Mouse (Mus musculus): Measurements from ENCODE around the gene Slc35b2.

Gene Slc35b2

DNA sequence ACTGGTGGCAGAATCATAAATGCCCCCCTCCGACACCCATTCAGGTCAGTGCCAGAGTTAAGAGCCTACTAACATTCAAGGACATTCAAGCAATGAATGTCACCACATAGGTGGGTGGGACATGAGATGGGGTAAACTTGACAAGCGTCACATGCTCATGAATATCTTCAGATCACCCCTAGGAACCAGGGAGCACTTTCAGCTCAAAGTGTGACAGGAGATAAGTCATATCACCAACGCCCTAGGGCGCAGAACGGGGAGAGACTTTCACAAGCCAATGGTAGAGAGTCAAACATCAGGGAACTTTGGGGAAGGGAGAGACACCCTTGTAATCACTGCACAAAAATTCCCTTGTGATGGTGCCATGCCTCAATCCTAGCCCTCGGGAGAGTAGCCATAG lies 18.5 kb downstream of the Slc35b2 start:
- no peak for TF ChIP-seq GATA4 (IDR thresholded peaks at IDR 0.05; ENCODE audit: insufficient replicate concordance, low read length)

DNA sequence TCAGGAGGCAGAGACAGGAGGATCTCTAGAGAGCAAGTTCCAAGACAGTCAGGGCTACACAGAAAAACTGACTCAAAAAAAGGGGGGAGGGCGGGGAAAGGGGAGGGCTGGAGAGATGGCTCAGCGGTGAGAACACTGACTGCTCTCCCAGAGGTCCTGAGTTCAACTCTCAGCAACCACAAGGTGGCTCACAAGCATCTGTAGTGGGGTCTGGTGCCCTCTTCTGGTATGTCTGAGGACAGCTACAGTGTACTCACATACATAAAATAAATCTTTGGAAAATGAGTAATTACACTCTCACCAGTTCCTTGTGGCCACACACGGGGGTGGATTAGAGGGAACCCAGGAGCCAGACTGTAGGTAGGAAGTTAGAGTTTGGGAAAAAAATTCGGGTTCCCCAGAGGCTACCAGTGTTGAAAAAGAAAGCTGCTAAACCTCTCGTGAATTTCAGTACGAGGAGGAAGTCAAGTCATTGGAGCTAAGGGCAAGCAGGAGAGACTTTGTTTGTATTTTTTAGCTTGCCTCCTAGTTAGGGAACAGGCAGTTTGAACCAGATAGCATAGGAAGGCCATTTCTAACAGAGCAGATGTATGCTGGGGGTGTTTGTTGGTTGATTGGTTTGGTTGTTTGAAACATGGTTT lies 19.2 kb downstream of the Slc35b2 start:
- no peak for TF ChIP-seq GATA4 (IDR thresholded peaks at IDR 0.05; ENCODE audit: insufficient replicate concordance, low read length)

DNA sequence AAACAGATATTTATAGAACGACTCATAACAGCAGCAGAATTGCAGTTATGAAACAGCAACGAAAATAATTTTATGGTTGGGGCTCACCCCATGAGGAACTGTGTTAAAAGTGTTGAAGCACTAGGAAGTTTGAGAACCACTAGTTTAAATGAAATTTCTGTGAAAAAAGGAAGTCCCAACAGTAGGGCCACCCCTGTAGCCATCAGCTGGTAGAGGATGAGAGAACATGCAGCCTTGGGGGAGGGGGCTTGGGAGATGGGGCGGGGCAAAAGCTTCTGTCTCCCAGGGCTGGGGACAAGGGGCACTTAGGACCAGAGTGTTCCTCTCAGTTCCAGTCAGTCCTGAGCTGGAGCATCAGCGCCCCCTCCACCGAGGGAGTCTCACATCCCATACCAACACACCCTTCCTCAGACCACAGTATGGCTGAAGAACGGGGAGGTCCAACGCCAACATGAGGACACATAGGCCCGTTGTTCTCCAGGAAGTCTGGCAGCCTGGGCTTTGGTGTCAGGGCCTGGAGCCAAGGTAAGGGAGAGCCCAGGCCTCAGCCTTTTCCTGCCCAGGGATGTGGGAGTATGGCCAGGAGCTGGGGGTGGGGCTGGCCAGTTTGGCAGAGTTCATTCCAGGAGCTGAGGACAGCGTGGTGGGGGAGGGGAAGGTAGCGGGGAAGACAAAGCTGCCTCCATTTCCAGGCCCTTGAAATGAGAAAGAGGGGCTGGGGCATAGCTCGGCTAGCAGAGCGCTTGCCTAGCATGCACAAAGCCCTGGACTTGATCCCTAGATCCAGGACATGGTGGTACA lies 20.6 kb downstream of the Slc35b2 start:
- no peak; the same call in 1 of the 2 replicates for TF ChIP-seq GATA4 (IDR thresholded peaks at IDR 0.05; ENCODE audit: insufficient replicate concordance, low read length)

DNA sequence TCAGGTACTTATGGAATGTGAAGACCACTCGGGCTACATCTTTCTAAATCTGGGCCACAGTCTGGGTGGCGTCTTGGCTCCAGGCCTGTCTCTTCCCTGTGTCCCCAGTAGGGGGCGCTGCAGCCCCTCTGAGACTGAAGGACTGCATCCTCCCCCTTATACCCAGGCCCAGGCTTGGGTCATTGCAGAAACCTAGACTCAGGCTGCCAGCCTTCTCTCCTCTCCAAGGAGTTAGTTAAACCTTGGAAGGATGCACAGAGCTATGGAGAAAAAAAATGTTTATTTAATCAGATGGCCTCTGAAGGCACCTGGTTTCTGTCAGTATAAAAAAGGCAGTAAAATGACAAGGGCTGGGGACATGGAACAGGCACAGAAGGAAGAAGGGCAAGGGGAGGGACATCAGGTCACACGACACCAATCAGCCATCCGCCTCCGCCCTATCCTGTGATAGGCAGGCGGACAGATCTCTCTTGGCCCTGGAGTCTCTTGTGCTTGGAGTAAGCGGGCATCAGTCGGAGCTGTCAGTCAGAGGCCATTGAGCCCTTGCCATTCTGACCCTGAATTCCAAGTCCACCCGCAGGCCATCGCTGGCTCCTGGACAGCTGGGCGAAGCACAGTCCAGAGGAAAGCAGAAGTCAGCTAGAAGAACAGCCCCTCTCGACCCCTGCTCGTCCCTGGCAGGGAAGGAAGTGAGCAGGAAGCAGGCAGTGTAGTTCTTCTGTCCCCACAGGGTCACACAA lies 21.4 kb downstream of the Slc35b2 start:
- peak; percentile 66; the same call in 1 of the 2 replicates for TF ChIP-seq GATA4 (IDR thresholded peaks at IDR 0.05; ENCODE audit: insufficient replicate concordance, low read length)

DNA sequence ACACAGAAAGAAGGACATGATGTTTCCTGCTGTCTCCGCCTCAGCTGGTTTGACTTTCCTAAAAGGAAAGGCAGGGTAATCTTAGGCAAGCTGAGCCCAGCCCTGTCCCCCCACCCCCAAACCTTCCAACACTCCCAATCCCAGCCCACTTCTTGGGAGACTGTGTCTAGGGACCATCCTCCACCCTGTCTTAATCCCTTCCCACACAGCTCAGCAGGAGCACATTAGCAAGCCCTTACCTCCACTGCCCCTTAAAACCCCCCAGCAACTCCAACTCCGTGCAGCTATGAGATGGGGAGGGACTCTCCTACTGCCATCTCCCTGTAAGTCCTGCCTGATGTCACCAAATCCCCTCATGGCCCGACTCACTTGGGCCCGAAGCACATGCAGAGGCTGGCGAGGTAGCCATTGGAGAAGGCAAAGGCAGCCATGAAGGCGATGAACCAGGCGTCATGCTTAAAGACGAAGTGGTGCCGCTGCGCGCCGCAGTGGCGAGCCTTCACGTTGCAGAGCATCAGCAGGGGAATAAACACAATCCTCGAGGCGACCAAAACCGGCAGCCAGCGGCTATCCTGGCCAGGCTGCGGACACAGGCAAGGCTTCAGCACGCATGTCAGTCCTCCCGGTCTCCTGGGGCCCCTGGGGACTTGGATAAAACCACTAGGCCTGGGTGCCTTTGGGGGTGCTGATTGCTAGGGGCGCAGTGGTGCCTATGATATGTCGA lies 22.2 kb downstream of the Slc35b2 start:
- TF ChIP-seq GATA4 (IDR thresholded peaks at IDR 0.05; ENCODE audit: insufficient replicate concordance, low read length) = no peak

DNA sequence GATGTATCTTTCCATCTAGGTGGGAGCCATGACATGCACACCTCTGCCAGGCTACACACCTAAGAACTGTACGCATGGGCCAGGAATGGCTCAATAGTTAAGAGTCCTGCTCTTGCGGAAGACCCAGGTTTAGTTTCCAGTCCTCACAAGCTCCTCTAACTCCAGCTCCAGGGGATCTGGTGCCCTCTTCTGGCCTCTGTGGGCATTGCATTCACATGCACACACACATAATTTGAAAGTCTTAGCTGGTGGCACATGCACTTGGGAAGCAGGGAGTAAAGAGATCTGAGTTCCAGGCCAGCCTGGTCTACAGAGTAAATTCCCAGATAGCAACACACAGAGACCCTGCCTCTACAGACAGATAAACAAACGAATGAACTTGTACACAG lies 22.8 kb downstream of the Slc35b2 start:
- no peak for TF ChIP-seq GATA4 (IDR thresholded peaks at IDR 0.05; ENCODE audit: insufficient replicate concordance, low read length)

DNA sequence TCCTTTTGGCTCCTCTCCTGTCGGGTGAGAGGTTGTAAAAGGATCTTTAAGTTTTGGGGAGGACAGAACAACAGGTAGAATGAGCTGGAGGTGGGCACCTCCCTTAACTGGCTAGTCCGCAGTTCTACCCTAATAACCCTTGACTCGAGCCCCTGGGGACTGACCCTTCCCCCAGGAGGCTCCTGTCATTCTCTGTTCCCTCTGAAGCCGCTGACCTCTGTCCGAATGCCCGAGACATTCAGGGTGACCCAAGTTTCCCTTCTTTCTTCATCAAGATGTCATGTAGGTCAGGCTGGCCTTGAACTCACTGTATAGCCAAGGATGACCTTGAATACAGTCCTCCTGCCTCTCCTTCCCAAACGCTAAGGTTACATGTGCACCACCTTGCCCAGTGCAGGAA lies 24.7 kb downstream of the Slc35b2 start:
- no peak for TF ChIP-seq GATA4 (IDR thresholded peaks at IDR 0.05; ENCODE audit: insufficient replicate concordance, low read length)

DNA sequence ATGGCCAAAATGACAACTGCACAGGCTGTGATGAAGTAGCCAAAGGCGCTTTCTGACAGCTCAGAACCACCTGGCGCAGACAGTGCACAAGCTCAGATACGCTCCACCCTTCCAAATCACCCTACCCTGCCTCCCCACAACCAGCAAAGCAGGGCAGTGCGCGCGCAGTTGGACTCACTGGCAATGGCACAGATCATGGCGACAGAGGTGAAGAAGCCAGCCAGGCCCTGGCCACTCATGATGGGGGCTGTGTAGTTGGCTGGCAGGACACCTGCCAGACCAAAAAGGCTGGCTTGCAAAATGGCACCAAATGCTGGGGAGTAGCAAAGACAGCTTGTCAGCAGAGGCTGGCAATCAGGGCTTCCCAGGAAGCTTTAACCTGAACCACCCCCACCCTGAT lies 25.6 kb downstream of the Slc35b2 start:
- no peak for TF ChIP-seq GATA4 (IDR thresholded peaks at IDR 0.05; ENCODE audit: insufficient replicate concordance, low read length)

DNA sequence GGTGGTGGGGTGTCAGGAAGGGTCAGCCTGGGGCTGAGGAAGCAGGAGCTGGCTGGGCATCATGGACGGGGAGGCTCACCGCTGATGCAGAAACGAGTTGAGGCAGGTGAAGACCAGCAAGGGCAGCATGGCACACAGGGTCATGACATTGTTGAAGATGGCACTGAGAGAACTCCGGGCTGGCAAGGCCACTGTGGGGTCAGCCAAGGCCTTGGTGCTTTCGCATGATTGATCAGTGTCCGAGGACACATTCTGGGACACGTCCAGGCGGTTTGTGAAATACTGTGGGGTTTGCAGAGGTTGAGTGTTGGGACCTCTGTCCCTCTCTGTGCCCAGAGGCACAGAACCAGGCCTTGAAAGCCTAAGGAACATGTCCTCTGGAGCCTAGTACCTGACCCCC lies 26.2 kb downstream of the Slc35b2 start:
- no peak for TF ChIP-seq GATA4 (IDR thresholded peaks at IDR 0.05; ENCODE audit: insufficient replicate concordance, low read length)

DNA sequence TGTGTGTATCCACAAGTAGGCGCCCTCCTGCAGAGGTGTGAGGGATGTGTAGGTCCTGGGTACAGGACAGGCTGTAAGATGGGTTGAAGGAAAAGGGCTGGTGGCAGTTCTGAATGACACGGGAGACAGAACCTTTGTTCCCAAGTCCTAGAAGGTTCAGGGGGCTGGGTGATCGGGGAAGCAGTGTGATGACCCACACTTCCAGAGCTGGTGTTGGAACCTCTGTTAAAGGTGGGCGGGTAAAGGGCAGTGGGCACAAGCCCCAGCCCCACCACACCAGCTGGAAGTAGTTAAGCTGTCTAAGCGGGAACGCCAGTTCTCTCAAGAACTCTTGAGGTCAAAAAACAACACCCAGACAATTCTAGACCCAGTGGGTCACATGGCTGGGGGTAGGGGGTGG lies 26.7 kb downstream of the Slc35b2 start:
- TF ChIP-seq GATA4 (IDR thresholded peaks at IDR 0.05; ENCODE audit: insufficient replicate concordance, low read length) = no peak

DNA sequence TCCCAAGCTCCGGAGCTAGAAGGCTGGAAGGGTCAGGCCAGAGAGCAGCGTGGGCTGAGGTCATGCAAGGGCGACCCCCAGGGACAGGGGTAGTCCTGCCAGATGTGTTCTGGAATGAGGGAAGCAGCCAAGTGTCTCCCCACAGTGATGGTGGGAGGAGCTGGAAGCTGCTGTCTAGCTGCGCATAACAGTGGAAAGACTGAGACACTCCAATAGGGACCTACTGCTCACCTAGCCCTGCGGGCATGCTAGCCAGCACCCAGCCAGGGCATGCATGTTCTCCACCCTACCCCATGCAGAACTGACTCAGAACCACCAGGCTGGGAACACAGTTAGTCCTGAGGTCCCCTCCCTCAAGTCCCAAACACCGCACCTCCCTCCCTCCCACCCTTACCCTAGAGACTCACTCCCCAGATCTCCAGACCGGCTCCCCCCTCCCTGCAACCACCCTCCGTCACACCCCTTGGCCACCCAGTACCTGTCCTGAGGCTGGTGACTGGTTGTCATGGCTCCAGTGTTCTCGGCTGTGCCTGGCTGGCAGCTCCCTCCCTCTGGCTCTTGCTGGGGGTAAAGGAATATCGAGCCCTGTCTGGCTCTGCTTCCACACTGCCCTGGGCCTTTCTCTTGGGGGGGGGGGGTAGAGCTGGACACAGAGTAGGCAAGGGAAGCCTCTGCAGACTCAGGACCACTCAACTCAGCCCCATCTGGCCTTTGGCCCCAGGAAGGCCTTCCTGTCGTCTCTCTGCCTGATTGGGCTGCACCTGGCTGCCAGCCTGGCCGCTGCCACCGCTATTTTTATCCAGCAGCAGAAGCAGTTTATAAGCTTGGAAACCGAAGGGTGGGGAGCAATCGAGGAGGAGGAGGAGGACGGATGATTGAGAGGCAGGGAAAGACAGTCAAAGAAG lies 28.3 kb downstream of the Slc35b2 start:
- TF ChIP-seq GATA4 (IDR thresholded peaks at IDR 0.05; ENCODE audit: insufficient replicate concordance, low read length) = no peak

DNA sequence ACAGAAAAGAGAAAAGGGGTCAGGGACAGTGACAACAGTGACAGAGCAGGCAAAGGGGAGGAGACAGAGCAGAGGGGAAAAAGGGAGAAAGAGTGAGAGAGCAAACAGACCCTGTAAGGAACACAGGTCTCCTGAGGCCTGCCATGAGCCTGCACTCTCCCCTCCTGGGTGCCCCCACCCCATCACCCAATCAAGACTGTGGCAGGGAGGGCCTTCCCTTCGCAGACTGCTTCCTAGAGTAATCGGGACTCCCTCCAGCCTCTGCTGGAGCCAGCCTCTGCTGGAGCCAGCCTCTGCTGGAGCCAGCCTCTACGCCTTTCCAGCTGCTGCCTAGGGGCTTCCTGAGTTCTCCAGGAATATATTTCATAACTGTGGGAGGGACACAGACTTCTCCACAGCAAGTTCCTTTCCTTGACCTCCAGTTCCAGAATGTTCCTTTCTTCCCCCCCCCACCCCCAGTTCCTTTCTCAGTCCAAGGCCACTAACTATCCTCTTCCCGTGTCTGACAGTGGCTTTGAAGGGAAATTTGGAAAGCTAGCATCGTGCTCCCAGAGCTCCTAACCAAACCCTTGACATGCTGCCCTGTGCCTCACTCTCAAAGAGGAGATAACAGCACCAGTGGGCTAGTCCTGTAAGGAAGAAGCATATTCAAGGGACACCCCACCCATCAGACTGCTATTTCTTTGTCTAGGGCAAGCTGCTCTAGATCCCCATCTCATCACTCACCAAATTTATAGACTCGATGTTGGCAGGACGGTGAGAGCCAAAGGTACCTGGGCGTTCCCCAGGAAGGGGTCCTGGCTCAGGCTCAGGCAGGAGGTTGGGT lies 29.1 kb downstream of the Slc35b2 start:
- TF ChIP-seq GATA4 (IDR thresholded peaks at IDR 0.05; ENCODE audit: insufficient replicate concordance, low read length) = peak; percentile 15; the same call in 1 of the 2 replicates

DNA sequence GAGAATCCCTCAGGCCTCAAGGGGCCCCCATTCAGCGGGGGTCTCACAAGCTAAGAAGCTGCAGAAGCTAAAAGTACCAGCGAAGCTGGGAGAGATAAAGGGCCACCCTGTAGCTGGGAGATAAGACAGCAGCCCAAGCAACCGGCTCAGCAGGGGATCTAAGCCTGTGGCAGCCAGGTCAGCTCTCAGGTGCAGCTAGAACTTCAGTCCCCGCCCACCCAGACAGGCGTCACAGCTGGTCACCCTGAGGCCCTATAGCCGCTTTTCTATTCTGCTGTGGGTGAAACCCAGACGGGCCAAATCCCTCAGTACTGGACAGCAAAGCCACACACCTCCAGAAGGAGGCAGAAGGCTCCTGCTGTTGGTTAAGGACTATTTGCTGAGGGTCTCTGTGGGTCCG lies 29.8 kb downstream of the Slc35b2 start:
- TF ChIP-seq GATA4 (IDR thresholded peaks at IDR 0.05; ENCODE audit: insufficient replicate concordance, low read length) = no peak
